Mouse (Mus musculus) ES-CJ7 (cell line): ENCODE measurements around the gene Gli3.

Experiments used
- DNase-seq: peaks from one replicate; pipeline ENCODE4 v3.0.0; 2011; ENCODE audit warnings: low read depth, low spot score

The Gli3 gene

GRCm38 (mm10) chr13:15660502-15660901, 197.5 kb downstream of the Gli3 start:
- no peak for DNase-seq

DNA sequence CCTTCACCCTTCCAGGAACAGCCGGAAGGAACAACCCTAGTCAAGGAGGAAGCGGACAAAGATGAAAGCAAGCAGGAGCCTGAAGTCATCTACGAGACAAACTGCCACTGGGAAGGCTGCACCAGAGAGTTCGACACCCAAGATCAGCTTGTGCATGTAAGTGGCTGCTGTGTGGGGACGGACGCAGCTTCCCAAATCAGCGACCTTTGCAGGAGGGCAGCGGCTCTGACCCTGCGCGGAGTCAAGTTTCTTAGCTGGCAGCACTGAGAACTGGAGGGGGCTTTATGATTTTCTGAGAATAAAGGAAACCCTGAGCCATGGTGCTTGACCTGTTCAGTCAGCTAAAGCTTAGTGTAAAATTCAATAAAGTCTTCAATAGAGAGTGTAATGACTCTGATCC, 199.3 kb downstream of the Gli3 start:
- no peak for DNase-seq

GRCm38 (mm10) chr13:15664580-15665201, 201.7 kb downstream of the Gli3 start:
- no peak for DNase-seq

DNA sequence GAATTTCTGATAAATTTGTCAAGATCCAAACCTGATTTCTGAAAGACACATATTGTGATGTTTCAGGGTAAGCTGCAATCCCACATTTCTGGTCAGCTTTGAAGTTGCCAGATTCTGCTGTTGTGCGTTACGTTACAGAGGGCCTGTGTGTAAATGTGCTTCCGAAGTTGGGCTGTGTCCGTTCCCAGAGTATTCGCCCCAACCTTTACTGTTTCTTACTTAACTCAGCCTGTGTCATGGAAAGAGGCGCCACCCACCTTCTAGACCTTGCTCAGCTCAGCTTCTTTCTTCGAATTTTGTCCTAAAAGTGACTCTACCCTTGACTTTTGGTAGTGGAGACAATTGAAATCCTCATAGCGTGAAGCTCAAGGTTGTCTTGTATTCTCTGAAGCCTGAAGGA, 202.5 kb downstream of the Gli3 start:
- no peak for DNase-seq

DNA sequence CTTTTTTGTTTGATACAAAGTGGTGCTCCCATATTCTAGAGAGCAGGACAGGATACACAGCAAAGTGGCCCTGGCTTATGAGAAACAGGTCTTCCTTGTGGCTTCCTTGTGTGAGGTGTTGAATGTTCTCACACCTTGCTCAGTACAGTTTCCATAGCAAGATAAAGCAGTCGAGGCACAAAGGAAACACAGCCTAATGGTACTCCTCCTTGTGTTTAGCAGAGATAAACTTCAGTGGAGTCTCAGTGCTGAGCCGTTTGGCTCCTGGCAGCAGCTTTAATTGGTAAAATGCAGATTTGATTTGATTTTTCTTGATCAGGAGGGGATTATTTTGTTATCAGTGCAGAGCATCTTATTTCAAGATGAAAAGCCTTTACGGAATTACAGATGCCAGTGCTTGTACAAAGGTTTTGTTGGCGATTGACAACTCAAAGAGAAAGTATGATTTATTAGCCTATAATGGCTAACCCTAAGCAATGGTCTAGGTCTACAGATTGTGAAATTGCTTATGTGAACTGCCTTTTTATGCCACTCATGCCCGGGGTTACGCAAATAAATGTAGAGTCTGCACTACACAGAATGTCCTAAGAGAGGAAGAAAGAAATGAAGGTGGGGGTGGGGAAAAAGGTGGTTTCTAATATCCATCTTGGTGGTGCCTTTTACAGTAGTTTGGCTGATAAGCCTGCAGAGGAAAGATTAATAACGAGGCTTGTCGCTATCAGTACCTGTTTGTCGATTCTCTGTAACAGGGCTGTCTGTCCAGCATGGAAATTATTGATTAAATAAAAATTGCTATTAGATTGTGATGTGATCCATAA, 207.3 kb downstream of the Gli3 start:
- DNase-seq: no peak

GRCm38 (mm10) chr13:15670962-15671313, 207.9 kb downstream of the Gli3 start:
- DNase-seq: no peak

DNA sequence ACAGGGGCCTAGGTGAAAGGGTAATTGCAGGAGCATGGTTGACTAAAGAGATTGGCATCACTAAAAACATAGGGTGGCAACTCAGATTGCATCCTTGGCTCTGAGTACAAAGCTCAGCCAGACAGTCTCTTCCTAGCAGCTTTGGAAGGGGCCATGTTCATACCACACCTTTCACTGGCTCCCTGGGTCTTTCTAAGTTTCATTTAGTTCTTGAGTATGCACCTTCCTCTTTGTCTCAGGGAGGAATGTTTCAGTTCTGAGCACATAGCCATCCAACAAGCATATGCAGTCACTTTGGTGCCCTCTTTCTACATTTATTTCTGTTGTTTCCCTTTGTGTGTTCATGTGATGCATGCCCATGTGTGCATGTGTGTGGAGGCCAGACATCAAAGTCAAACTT, 212.4 kb downstream of the Gli3 start:
- DNase-seq: no peak

- no peak for DNase-seq
Observed at GRCm38 (mm10) chr13:15677106-15677760, 214.2 kb downstream of the Gli3 start.

- DNase-seq: no peak
Observed at GRCm38 (mm10) chr13:15681530-15681929, 218.5 kb downstream of the Gli3 start.

DNA sequence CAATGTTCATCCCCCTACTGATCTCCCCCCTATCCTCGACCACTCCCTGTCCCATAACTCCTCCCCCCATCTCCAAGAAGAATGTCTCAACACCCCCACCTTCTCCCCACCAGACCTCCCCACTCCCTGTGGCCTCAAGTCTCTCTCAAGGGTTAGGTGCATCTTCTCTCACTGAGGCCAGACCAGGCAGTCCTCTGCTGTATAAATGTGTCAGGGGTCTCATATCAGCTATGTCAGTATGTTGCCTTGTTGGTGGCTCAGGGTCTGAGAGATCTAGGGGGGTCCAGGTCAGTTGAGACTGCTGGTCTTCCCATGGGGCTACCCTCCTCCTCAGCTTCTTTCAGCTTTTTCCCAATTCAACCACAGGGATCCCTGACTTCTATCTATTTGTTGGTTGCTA, 220.0 kb downstream of the Gli3 start:
- DNase-seq: no peak

DNA sequence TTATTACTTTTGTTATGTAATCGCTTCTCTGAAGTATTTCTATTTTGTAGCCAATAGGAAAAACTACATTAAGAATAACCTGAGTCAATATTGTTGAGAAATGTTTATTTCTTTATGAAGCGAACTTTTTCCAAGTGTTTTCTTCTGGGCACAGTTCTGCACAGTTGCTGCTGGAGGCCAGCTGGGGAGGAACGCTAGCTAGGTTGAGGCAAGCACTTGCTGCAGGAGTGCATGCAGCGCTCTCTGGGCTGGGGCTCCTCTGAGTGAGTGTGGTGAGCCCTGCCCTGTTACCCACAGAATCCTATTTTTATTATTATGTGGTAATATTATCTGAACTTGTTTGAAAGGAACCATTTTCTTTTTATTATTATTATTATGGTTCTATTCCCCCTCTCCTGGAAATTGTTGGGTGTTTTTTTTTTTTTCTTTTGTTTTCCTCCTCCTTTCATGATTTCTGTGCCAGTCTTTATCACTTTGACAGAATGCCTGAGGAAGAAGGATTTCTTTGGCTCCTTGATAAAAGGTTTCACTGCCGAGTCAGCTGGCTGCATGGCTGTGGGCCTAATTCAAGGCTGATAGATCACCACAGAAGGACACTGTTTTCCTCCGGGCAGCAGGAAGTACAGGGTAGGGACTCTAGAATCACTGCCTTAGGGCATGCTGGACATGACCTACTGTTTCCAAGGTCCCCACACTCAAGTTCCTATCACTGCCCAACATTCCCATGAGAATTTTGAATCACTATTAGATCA, 225.2 kb downstream of the Gli3 start:
- DNase-seq: no peak

DNA sequence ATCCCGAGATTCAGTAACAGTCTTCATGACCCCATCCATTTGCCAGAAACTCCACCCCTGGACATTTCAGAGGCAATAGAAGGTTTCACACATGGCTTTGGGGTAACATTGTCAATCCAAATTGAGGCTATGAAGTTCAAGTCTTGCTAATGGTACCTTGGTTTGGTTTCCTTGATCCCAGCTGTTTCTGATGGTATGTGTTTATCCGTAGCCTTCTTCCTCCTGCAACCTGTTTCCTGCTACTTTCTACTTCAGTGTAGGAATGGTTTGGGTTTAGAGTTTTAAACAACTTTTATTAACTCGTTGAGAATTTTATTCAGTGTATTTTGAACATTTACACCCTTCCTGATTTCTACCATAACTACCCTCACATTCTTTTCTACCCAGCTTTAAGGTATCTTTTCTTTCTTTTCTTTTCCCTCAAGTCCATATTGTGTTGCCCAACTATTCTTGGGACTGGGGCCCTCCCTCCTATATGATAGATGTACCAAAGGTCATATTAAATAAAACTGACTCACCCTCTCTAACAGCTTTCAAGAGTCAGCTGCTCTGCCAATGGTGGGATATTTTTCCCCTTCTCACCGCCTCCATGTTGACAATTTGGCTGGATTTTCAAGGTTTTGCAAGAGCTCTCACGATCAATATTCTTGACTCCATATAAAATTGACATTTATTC, 225.9 kb downstream of the Gli3 start:
- no peak for DNase-seq

DNA sequence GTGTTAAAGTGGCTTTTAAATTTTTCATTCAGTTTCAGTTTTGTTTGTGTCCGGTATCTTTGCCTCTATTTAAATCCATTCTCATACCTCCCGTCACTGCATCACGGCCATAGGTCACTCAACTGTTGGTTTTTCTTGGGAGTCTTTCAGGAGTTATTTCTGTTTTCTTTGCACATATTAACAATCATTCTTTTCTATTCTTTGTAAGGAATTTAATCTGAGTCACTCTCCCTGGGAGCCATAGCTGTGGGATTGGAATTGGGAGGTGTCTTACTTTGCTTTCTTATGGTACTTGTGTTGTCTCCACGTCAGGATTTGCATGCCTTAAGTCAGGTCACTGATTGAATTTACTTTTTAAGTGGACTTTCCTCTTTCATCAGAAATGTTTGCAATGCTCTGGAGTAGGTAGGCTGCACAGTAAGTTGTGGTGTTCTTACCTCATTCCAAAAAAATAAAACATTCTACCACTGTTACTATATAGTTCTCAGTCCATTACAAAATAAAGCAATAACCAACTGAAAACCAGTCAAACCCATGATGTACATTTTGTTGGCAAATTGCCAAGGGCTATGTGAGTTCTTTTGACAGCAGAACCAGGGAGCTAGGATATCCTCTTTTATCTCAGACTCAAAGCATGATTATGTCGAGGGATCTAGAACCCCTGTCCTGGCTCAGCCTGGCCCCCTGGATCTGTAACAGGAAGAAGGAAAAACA, 228.9 kb downstream of the Gli3 start:
- no peak for DNase-seq

- DNase-seq: no peak
Observed at GRCm38 (mm10) chr13:15692465-15692809, 229.4 kb downstream of the Gli3 start.

DNA sequence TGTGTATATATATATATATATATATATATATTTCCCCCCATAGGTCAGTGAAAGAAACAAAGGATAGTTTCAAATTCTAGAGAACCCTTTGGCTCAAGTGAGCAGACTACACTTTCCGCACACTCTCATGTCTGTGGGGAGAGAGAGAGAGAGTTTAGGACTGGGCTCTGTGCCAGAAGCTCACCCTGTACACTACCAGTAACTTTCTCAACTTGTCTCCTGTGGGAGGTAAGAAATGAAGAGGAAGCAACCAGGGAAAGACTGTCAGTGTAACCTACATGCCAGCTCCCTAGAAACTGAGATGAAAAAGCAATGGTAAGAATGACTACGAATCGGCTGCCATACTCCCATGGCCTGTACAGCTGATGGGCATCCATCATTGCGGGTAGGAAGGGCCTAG, 235.2 kb downstream of the Gli3 start:
- DNase-seq: no peak

GRCm38 (mm10) chr13:15699116-15699515, 236.1 kb downstream of the Gli3 start:
- DNase-seq: no peak

DNA sequence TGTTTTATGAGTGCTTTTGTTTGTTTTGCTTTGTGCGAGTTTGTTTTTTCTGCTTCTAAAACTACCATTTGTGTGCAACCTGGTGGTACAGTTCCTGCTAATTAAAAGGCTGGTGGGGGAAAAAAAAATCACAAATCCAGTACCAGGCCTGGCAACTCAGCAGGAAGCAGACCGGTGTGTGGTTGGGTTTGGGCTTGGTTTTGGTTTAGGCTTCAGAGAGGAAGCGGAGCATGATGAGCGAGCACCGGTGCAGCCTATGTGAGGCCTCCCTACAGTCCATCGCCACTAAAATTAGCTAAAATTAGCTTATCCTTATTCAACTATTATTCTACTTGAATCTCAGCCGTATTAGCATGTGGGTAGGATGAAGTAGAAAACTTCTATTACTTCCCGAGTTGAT, 241.6 kb downstream of the Gli3 start:
- DNase-seq: no peak

DNA sequence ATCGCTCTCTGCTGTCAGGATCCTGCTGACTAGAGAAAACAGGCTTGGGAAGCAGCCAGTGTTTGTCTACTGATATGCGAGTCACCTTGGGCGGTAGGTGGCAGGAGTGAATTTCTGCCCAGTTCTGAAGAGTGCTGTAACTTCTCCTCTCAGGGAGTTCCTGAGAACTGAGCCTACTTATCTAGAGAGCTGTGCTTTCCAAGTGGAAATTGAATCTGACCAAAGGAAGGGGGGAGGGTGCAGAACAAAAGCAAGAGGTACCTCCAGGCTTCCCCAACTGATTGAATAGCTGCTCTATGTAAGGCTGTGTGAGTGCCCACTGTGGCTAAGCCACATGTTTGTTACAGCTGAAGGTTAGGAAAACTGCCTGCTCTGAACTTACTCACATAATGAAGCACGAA, 244.4 kb downstream of the Gli3 start:
- DNase-seq: peak; percentile 6

DNA sequence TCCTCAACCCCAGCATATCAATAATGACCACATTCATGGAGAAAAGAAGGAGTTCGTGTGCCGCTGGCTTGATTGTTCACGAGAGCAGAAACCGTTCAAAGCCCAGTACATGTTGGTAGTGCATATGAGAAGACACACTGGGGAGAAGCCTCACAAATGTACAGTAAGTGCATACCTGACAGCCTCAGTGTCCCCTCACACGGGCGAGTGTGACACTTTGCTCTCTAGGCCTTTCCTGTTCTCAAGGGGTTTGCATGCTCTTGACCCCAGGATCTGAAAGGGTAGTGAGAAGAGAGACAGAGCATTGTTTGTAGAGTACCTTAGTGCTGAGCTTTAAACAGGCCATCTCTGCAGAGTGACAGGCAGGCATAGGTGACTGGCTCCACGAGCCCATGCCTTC, 250.5 kb downstream of the Gli3 start:
- DNase-seq: no peak

DNA sequence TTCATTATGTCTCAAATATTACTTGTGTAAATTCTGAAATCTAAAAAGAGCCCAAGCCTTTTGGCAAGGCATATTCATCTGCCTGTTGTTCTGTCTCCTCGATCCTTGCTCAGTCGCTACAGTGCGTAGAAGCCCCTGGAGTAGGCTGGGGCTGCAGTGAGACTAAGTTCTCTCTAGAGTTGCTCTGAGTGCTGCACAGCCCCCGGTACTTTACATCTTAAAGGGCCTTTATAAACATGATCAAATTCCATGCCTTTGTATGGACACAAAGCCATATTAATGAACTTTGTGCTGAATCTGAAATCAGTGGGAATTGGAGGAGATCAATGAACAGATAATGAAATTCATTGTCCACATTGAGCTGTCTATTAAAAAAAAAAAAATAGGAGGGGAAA, 251.3 kb downstream of the Gli3 start:
- peak; percentile 7 for DNase-seq
